Mouse (Mus musculus): Measurements from ENCODE around the gene Nfyc. TPM values are rescaled to one million over a fixed set of nuclear protein-coding genes. Genes with fewer than 3 reads are reported as not detected.

Gene Nfyc
- polyA plus RNA-seq, 1 experiment = 43.7 TPM

DNA sequence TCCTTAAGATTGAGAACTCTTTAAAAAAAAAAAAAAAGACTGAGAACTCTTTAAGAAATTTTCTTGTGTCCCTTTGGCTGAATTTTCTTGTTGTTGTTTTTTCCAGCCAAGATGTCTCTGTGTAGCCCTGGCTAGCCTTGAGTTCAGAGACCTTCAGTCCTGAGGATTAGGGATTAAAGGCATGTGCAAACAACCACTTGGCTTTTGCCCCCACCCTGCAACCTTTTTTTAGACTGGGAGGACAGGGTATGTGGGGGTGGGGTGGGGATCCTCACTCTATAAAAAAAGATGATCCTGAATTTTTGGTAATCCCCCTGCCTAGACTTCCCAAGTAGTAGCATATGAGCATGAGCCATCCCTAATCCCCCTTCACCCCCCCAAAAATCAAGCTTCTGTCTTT lies 25.6 kb downstream of the Nfyc start:
- H3K4me3 ChIP-seq (replicated peaks; ENCODE audit: control insufficient read depth, low read depth, low read length) = no peak overlapping the region
- no peak overlapping the region for H3K27ac ChIP-seq (ENCODE audit: control insufficient read depth, insufficient read depth, low read depth, low read length, poor library complexity)
- H3K4me1 ChIP-seq (ENCODE audit: control insufficient read depth, insufficient read depth, low read length) = no peaks in the 10 kb centered on the region
- no peak for TF ChIP-seq POLR2A (IDR thresholded peaks at IDR 0.05; ENCODE audit: borderline replicate concordance, control insufficient read depth, low read depth, low read length)
- no peak for TF ChIP-seq CTCF (IDR thresholded peaks at IDR 0.05; ENCODE audit: control insufficient read depth, insufficient read depth, low read length)

DNA sequence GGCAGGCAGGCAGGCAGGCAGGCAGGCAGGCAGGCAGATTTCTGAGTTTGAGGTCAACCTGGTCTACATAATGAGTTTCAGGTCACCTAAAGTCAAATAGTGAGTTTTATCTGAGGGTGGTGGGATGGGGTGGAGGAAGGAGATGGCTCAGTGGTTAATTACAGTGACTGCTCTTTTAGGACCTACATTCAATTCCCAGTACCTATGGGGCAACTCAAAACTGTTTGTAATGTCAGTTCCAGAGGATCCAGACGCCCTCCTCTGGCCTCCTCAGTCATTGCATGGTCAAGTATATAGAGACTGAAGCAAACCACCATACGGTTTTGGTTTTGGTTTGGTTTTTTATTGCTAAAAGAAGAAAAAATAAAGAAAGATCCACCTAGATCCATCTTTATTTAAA lies 29.9 kb downstream of the Nfyc start:
- 27% methylated on average over 2 of the region's 2 CpGs for whole genome bisulfite sequencing
- TF ChIP-seq POLR2A (IDR thresholded peaks at IDR 0.05; ENCODE audit: borderline replicate concordance, control insufficient read depth, low read depth, low read length) (no peak), CTCF (IDR thresholded peaks at IDR 0.05; ENCODE audit: control insufficient read depth, insufficient read depth, low read length) (no peak)

DNA sequence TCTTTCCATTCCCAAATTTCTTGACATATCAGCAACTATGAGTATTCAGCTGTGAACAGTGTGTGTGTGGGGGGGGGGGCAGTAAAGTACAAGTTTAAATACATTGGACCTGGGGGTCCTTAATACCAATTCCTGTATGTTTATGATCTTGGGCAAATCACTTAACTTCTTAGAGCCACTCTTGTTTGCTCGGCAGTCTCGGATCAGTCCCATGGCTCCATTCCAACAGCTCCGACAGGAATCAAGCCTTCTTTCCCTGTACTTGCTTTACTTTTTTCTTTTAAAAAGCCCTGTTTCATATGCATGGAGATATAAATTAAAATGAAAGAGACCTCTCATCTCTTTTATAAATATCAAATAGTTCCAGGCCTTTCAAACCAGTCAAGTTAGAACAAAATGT lies 30.7 kb downstream of the Nfyc start:
- no peak overlapping the region for H3K4me3 ChIP-seq (replicated peaks; ENCODE audit: control insufficient read depth, low read depth, low read length)
- no peaks in the 10 kb centered on the region; the same call in 1 of the 2 replicates for H3K4me1 ChIP-seq (ENCODE audit: control insufficient read depth, insufficient read depth, low read length)
- TF ChIP-seq CTCF (IDR thresholded peaks at IDR 0.05; ENCODE audit: control insufficient read depth, insufficient read depth, low read length) (no peak), POLR2A (IDR thresholded peaks at IDR 0.05; ENCODE audit: borderline replicate concordance, control insufficient read depth, low read depth, low read length) (no peak)
- H3K27ac ChIP-seq (ENCODE audit: control insufficient read depth, insufficient read depth, low read depth, low read length, poor library complexity) = no peak overlapping the region
- 86% methylated on average over 3 of the region's 3 CpGs for WGBS

More for the DNA sequence above, 29.9 kb downstream of the Nfyc start:
- Histone ChIP-seq H3K27ac (ENCODE audit: control insufficient read depth, insufficient read depth, low read depth, low read length, poor library complexity) (no peak overlapping the region), H3K4me1 (ENCODE audit: control insufficient read depth, insufficient read depth, low read length) (no peaks in the 10 kb centered on the region; the same call in 1 of the 2 replicates), H3K4me3 (replicated peaks; ENCODE audit: control insufficient read depth, low read depth, low read length) (no peak overlapping the region)

DNA sequence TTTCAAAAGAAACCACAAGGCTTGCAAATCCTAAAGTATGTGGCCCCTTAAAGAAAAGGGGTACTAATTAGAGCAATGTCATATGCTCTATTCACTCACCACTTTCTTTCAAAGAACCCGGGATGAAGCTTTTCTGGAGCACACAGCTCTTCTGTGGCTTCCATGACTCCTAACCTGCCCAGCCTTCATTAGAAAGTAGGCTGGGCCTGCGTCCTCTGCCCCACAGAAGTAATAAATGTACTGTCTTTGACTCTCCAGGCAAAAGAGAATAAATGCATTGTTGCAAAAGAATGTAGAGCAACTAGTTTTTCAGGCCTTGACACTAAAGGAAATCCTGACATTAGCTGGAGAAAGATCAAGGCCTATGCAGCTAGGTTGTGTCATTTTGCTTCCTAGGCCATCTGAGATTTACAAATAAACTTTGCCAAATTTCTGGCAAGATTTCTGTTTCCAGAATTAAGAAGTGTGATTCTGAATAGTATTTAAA lies 31.6 kb downstream of the Nfyc start:
- H3K27ac ChIP-seq (ENCODE audit: control insufficient read depth, insufficient read depth, low read depth, low read length, poor library complexity) = no peak overlapping the region
- 61% methylated on average over 2 of the region's 2 CpGs for WGBS
- no peaks in the 10 kb centered on the region; the same call in 1 of the 2 replicates for H3K4me1 ChIP-seq (ENCODE audit: control insufficient read depth, insufficient read depth, low read length)
- no peak for TF ChIP-seq POLR2A (IDR thresholded peaks at IDR 0.05; ENCODE audit: borderline replicate concordance, control insufficient read depth, low read depth, low read length)
- TF ChIP-seq CTCF (IDR thresholded peaks at IDR 0.05; ENCODE audit: control insufficient read depth, insufficient read depth, low read length) = no peak
- H3K4me3 ChIP-seq (replicated peaks; ENCODE audit: control insufficient read depth, low read depth, low read length) = no peak overlapping the region

DNA sequence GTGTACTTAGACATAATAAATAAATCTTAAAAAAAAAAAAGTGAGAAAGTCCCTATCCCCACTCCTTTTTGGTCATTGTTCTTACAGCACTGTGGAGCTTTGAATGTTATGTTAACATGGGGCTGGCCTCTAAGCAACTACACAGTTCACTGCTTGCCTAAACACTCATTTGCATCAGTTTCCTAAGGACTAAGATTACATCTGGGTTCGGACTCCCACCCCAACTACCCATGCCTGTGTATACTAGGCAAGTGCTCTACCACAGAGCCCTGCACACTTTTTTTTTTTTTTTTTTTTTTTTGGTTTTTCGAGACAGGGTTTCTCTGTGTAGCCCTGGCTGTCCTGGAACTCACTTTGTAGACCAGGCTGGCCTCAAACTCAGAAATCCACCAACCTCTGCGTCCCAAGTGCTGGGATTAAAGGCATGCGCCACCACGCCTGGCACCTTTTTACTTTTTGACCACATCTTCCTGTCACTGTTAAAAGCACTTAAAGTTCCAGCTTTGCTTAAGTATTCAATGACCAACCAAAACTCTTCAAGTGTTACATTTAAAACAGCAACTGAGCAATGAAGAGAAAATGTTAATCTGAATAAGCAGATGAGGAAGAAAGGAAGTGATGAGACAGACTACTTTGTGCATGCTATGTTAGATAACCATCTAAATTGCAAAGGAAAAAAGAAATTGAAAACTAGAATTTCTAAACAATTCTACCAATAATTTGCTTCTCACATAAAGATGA lies 33.2 kb downstream of the Nfyc start:
- Histone ChIP-seq H3K4me3 (replicated peaks; ENCODE audit: control insufficient read depth, low read depth, low read length) (no peak overlapping the region), H3K27ac (ENCODE audit: control insufficient read depth, insufficient read depth, low read depth, low read length, poor library complexity) (no peak overlapping the region), H3K4me1 (ENCODE audit: control insufficient read depth, insufficient read depth, low read length) (no peaks in the 10 kb centered on the region; the same call in 1 of the 2 replicates)
- 39% methylated on average over 5 of the region's 5 CpGs for WGBS
- TF ChIP-seq CTCF (IDR thresholded peaks at IDR 0.05; ENCODE audit: control insufficient read depth, insufficient read depth, low read length) = no peak
- no peak for TF ChIP-seq POLR2A (IDR thresholded peaks at IDR 0.05; ENCODE audit: borderline replicate concordance, control insufficient read depth, low read depth, low read length)

DNA sequence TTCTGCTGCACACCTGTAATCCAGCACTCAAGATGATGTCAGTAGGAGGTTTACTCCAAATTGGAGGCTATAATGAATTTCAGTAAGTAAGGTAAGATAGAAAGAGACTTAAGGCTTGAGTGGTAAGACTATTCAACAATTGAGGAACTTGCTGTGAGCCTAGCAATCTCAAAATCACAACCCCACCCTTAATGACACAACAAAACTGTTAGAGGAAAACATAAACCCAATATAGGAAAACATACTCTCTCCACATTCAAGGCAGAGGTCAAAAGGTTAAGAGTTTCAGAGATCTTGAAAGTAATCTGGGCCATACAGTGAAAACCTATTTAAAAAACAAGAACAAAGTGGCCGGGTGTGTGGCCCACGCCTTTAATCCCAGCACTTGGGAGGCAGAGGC lies 34.7 kb downstream of the Nfyc start:
- Histone ChIP-seq H3K27ac (ENCODE audit: control insufficient read depth, insufficient read depth, low read depth, low read length, poor library complexity) (no peak overlapping the region), H3K4me1 (ENCODE audit: control insufficient read depth, insufficient read depth, low read length) (no peaks in the 10 kb centered on the region; the same call in 1 of the 2 replicates), H3K4me3 (replicated peaks; ENCODE audit: control insufficient read depth, low read depth, low read length) (no peak overlapping the region)
- 65% methylated on average over 2 of the region's 2 CpGs for WGBS
- TF ChIP-seq CTCF (IDR thresholded peaks at IDR 0.05; ENCODE audit: control insufficient read depth, insufficient read depth, low read length) (no peak), POLR2A (IDR thresholded peaks at IDR 0.05; ENCODE audit: borderline replicate concordance, control insufficient read depth, low read depth, low read length) (no peak)

DNA sequence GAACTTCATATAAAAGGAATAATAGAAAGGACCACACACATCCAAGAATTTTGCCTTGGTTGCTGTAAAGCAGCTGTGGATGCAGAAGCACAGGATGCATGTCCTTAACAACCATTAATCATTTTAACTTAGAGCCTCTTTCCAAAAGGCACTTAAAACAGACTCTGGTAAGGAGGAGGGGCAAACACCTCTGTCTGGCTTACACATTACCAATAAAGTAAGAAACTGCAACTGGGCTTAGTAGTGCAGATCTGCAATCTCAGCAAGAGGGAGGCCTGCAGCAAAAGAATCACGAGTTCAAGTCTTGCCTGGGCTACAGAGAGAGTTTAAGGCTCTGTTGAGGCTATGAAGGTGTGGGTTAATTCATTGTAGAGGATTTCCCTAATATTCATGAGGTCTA lies 35.7 kb downstream of the Nfyc start:
- 95% methylated on average over 1 of the region's 1 CpGs for WGBS
- Histone ChIP-seq H3K4me3 (replicated peaks; ENCODE audit: control insufficient read depth, low read depth, low read length) (no peak overlapping the region), H3K27ac (ENCODE audit: control insufficient read depth, insufficient read depth, low read depth, low read length, poor library complexity) (no peak overlapping the region), H3K4me1 (ENCODE audit: control insufficient read depth, insufficient read depth, low read length) (no peaks in the 10 kb centered on the region; the same call in 1 of the 2 replicates)
- TF ChIP-seq POLR2A (IDR thresholded peaks at IDR 0.05; ENCODE audit: borderline replicate concordance, control insufficient read depth, low read depth, low read length) = no peak
- no peak for TF ChIP-seq CTCF (IDR thresholded peaks at IDR 0.05; ENCODE audit: control insufficient read depth, insufficient read depth, low read length)

DNA sequence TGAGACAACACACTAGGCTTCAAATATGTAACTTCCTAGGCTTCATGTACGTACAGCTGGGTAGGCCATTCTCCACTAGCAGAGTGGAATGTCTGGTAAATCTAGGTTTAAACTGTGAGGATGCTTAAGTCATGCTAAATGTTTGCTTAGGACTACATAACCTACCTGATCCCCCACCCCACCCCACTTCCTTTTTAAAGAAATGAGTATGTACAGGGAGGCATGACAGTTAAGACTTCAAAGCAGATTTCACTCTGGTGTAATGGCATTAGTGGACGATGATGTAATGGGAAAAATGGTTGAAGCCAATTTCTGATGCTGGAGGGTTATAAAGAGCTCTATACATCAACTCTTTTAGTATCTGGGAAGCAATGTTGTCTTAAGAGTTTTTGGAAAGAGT lies 38.5 kb downstream of the Nfyc start:
- Histone ChIP-seq H3K4me1 (ENCODE audit: control insufficient read depth, insufficient read depth, low read length) (no peaks in the 10 kb centered on the region; the same call in 1 of the 2 replicates), H3K27ac (ENCODE audit: control insufficient read depth, insufficient read depth, low read depth, low read length, poor library complexity) (no peak overlapping the region), H3K4me3 (replicated peaks; ENCODE audit: control insufficient read depth, low read depth, low read length) (no peak overlapping the region)
- TF ChIP-seq CTCF (IDR thresholded peaks at IDR 0.05; ENCODE audit: control insufficient read depth, insufficient read depth, low read length) = no peak
- TF ChIP-seq POLR2A (IDR thresholded peaks at IDR 0.05; ENCODE audit: borderline replicate concordance, control insufficient read depth, low read depth, low read length) = no peak
- whole genome bisulfite sequencing = 87% methylated on average over 2 of the region's 2 CpGs

All from bone marrow, adult 2 months (tissue).